Mouse (Mus musculus): ENCODE results near the gene Olfr544. TPM values are rescaled to one million over a fixed set of nuclear protein-coding genes. Genes with fewer than 3 reads are reported as not detected.
A peak's percentile ranks its signal among the peaks of the same experiment; 100 is the strongest.
"Not testable (repeated sequence)": the region's sequence is repeated elsewhere in the genome, so short reads cannot be mapped to it uniquely, and the experiment has no call there.

Olfr544 gene
- not detected for total RNA-seq (2021)
- long read RNA-seq, experiment 1, result 0 reads
- long read RNA-seq, experiment 2, result 0 reads

- no peak for DNase-seq (ENCODE audit: low spot score in 2 of 2)
Measured at GRCm38 (mm10) chr7:102488161-102488560, at the start of gene Olfr544. Olfr544 (minus strand) TSS chr7:102488313.

- no peak for DNase-seq (ENCODE audit: low spot score in 2 of 2)
Measured at GRCm38 (mm10) chr7:102534449-102534848, 46.3 kb upstream of the Olfr544 start, which contains the start of gene Olfr547. Olfr547 (plus strand) TSS chr7:102534749.

- no peak for DNase-seq (ENCODE audit: low spot score in 2 of 2)
Measured at GRCm38 (mm10) chr7:102529052-102529451, 40.9 kb upstream of the Olfr544 start.

GRCm38 (mm10) chr7:102517051-102517335 is 28.9 kb upstream of the Olfr544 start:
- DNase-seq (ENCODE audit: low spot score in 2 of 2), result no peak

- DNase-seq (ENCODE audit: low spot score in 2 of 2), result no peak
Measured at GRCm38 (mm10) chr7:102516261-102517050, 28.3 kb upstream of the Olfr544 start.

- DNase-seq (ENCODE audit: low spot score in 2 of 2), result no peak
Measured at GRCm38 (mm10) chr7:102514144-102514543, 26.0 kb upstream of the Olfr544 start.

- DNase-seq (ENCODE audit: low spot score in 2 of 2), result peak; percentile 81 to 87
Measured at GRCm38 (mm10) chr7:102512814-102513435, 24.8 kb upstream of the Olfr544 start.

GRCm38 (mm10) chr7:102511927-102512326 is 23.8 kb upstream of the Olfr544 start:
- DNase-seq (ENCODE audit: low spot score in 2 of 2), result no peak

GRCm38 (mm10) chr7:102509726-102510125 is 21.6 kb upstream of the Olfr544 start:
- DNase-seq (ENCODE audit: low spot score in 2 of 2), result no peak

GRCm38 (mm10) chr7:102508666-102509065 is 20.6 kb upstream of the Olfr544 start:
- DNase-seq (ENCODE audit: low spot score in 2 of 2), result no peak

- no peak for DNase-seq (ENCODE audit: low spot score in 2 of 2)
Measured at GRCm38 (mm10) chr7:102508066-102508465, 20.0 kb upstream of the Olfr544 start.

- peak in 1 of 2 experiments; percentile 60 for DNase-seq (ENCODE audit: low spot score in 2 of 2)
Measured at GRCm38 (mm10) chr7:102506848-102507247, 18.7 kb upstream of the Olfr544 start.

- DNase-seq (ENCODE audit: low spot score in 2 of 2), result no peak
Measured at GRCm38 (mm10) chr7:102501986-102502385, 13.9 kb upstream of the Olfr544 start.

- DNase-seq (ENCODE audit: low spot score in 2 of 2), result no peak
Measured at GRCm38 (mm10) chr7:102499473-102499872, 11.4 kb upstream of the Olfr544 start, which contains the start of gene Olfr545. Olfr545 (minus strand) TSS chr7:102499573.

GRCm38 (mm10) chr7:102494416-102494815 is 6.3 kb upstream of the Olfr544 start:
- not testable (repeated sequence) for DNase-seq (ENCODE audit: low spot score in 2 of 2)

GRCm38 (mm10) chr7:102486105-102486504 is 2.0 kb downstream of the Olfr544 start:
- no peak for DNase-seq (ENCODE audit: low spot score in 2 of 2)

- DNase-seq (ENCODE audit: low spot score in 2 of 2), result not testable (repeated sequence)
Measured at GRCm38 (mm10) chr7:102484766-102485165, 3.3 kb downstream of the Olfr544 start.

- no peak for DNase-seq (ENCODE audit: low spot score in 2 of 2)
Measured at GRCm38 (mm10) chr7:102483665-102484064, 4.4 kb downstream of the Olfr544 start.

- DNase-seq (ENCODE audit: low spot score in 2 of 2), result no peak
Measured at GRCm38 (mm10) chr7:102481579-102481978, 6.5 kb downstream of the Olfr544 start, which contains the start of gene Olfr543. Olfr543 (minus strand) TSS chr7:102481679.

GRCm38 (mm10) chr7:102480821-102481220 is 7.3 kb downstream of the Olfr544 start:
- no peak for DNase-seq (ENCODE audit: low spot score in 2 of 2)

- DNase-seq (ENCODE audit: low spot score in 2 of 2), result peak in 1 of 2 experiments; percentile 36
Measured at GRCm38 (mm10) chr7:102479368-102480078, 8.6 kb downstream of the Olfr544 start.

- no peak for DNase-seq (ENCODE audit: low spot score in 2 of 2)
Measured at GRCm38 (mm10) chr7:102478926-102479325, 9.2 kb downstream of the Olfr544 start.
